ENCODE assay signal across 17 mouse cellular contexts in the genomic region with DNA sequence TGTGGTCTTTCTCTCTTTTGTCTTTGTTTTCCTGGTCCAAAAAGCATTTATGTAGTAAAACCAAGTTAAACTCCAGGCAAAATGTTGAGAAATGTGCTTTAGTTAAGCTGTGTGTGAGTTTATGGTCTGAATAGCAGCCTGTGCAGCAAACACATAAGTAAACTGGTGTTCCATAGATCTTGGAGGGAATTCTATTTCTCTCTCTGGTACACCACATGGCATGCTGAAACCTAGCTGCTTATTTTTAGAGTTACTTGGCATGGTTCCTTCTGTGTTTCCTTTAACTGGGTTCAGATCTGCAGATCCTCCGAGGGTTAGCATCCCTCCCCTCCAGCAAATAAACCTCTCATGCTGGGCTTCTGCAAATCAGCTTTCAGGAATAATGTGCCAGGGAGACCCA.
"Had no signal": no experiment of that assay in that cellular context is flagged by ENCODE, and none has a peak within 500 bp of the region (broad histone marks: within the 10 kb centered on the region; RNA-seq: fewer than 3 reads in every experiment).

No protein-coding gene starts in this region.

- H3K27me3 ChIP-seq: limb, embryonic 12.5 days; liver, embryonic 13.5 days; lung, embryonic 15.5 days; stomach, embryonic 15.5 days had no signal

- H3K27ac ChIP-seq: limb, embryonic 12.5 days; liver, embryonic 13.5 days; lung, embryonic 15.5 days; macrophage; midbrain, embryonic 13.5 days; neural tube, embryonic 13.5 days; stomach, embryonic 15.5 days had no signal

- H3K4me2 ChIP-seq: limb, embryonic 12.5 days; liver, embryonic 13.5 days; lung, embryonic 15.5 days; midbrain, embryonic 13.5 days; neural tube, embryonic 13.5 days; stomach, embryonic 15.5 days had no signal

- ATAC-seq: liver, postnatal 0 days; midbrain, embryonic 13.5 days had no signal

- H3K36me3 ChIP-seq: limb, embryonic 12.5 days; liver, embryonic 13.5 days; lung, embryonic 15.5 days; midbrain, embryonic 13.5 days; neural tube, embryonic 13.5 days; stomach, embryonic 15.5 days had no signal

- DNase-seq: kidney, postnatal 25 days; layer of hippocampus, postnatal 36 days; liver; liver, embryonic 13.5 days; liver, postnatal 0 days; lung, postnatal 14 days; retina, postnatal 1 day; right cerebral cortex, postnatal 4 days; spleen, adult 18-20 months; thymus, postnatal 36 days had no signal

- H3K4me3 ChIP-seq: limb, embryonic 12.5 days; liver, embryonic 13.5 days; lung, embryonic 15.5 days; megakaryocyte, embryonic 14.5 days; midbrain, embryonic 13.5 days; neural tube, embryonic 13.5 days; stomach, embryonic 15.5 days had no signal

- H3K9ac ChIP-seq: limb, embryonic 12.5 days; liver, embryonic 13.5 days; liver, postnatal 0 days; lung, embryonic 15.5 days; midbrain, embryonic 13.5 days; neural tube, embryonic 13.5 days; stomach, embryonic 15.5 days had no signal

- H3K9me3 ChIP-seq: limb, embryonic 12.5 days; liver, embryonic 13.5 days; lung, embryonic 15.5 days; megakaryocyte, embryonic 14.5 days; midbrain, embryonic 13.5 days; neural tube, embryonic 13.5 days; stomach, embryonic 15.5 days had no signal

- H3K4me1 ChIP-seq: liver, embryonic 13.5 days; megakaryocyte, embryonic 14.5 days; midbrain, embryonic 13.5 days; neural tube, embryonic 13.5 days had no signal
